Mouse (Mus musculus) lung, adult 2 months (tissue): Measurements from ENCODE around the gene Rnf169. TPM values are rescaled to one million over a fixed set of nuclear protein-coding genes. Genes with fewer than 3 reads are reported as not detected.

Experiments
- DNase-seq: peaks from one replicate; pipeline ENCODE4 v3.0.0; 2022
- H3K4me1 ChIP-seq: fragments of 200-500 bp; 2 replicates; pipeline ENCODE4 v1.6.1; 2011; ENCODE audit warnings: low read length; ENCODE audit not compliant: control insufficient read depth, insufficient read depth
- H3K4me3 ChIP-seq: fragments of 200-500 bp; replicated peaks from 2 replicates; pipeline ENCODE3; 2011; ENCODE audit warnings: low read depth, mild to moderate bottlenecking, control low read depth, low read length; ENCODE audit errors: extremely low read depth
- CTCF ChIP-seq: fragments of 200-500 bp; IDR thresholded peaks from 2 replicates; pipeline ENCODE4 v1.5.1; 2011; ENCODE audit warnings: mild to moderate bottlenecking, low read length, control low read depth; ENCODE audit not compliant: insufficient read depth
- POLR2A ChIP-seq: fragments of 200-500 bp; IDR thresholded peaks from 2 replicates; pipeline ENCODE4 v1.6.1; 2011; ENCODE audit warnings: low read depth, mild to moderate bottlenecking, control low read depth, low read length, borderline replicate concordance; ENCODE audit errors: extremely low read depth
- WGBS: fragments of 180-500 bp; shearing (Covaris S2); methylation state at CpG from one replicate; pipeline ENCODE4 v1.1.7; 2018; 5-methylcytosine and 5-hydroxymethylcytosine counted together
- polyA plus RNA-seq: library from polyadenylated mRNA; depleted of rRNA; stranded (reverse); fragments of >200 nt; gene quantifications from 2 replicates; pipeline ENCODE4 v1.2.3, GENCODE M21; 2012; rRNA removed

The Rnf169 gene
- polyA plus RNA-seq = 5.2 and 6.0 TPM in 2 replicates

DNA sequence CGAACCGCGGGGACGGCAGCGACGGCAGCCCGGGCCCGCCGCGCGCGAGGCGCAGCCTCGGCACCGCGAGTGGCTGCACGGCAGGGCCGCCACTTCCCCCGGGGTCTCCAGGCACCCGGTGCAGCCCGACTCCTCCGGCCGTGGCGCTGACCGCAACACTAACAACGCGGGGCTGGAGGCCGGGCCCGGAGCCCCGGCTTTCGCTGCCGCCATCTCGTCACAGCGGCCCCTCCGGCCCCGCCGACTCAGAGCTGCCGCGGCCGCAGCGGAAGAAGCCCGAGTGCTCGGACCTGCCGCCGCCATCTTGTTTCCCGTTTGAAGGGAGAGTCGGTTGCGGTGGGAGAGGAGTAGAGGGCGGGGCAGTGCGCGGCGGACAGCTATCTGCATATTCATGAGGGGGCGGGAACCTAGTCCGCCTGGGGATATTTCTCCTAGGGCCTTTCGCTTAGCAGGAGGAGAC lies at the start of gene Rnf169:
Rnf169 (minus strand) TSS at position 317 of the 460 bp plus-strand sequence.
- WGBS = under 1% methylated on average over 55 of the region's 55 CpGs
- Histone ChIP-seq H3K4me1 (peaks cover 19% of the 10 kb centered on the region), H3K4me3 (peak within 1 kb of the TSS; percentile 88)
- peak; percentile 87 for DNase-seq
- no peak for TF ChIP-seq CTCF
- TF ChIP-seq POLR2A = peak; percentile 81; the same call in 1 of the 2 replicates

DNA sequence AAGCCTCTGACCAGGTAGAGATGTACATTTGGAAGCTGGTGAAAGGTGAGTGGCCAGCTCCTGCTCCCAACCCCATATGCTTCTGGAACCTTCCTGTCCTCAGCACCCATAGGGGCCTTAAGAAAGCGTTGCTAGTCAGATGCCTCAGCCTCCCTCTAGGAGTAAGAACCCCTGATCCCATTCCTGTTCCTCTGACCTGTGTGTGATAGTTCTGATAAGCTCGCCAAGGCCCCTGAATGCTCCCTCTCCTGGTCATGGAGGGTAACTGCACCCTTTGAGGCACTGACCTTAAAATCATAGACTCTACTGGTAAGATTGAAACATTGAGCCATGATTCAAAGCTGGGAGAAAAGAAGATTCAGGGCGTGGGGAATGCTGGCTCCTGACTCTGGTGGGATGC lies 49.1 kb upstream of the Rnf169 start:
- DNase-seq = no peak
- H3K4me3 ChIP-seq = no peak overlapping the region
- WGBS = 37% methylated on average over 3 of the region's 3 CpGs
- no peaks in the 10 kb centered on the region for H3K4me1 ChIP-seq
- TF ChIP-seq POLR2A (no peak), CTCF (peak; percentile 51)

DNA sequence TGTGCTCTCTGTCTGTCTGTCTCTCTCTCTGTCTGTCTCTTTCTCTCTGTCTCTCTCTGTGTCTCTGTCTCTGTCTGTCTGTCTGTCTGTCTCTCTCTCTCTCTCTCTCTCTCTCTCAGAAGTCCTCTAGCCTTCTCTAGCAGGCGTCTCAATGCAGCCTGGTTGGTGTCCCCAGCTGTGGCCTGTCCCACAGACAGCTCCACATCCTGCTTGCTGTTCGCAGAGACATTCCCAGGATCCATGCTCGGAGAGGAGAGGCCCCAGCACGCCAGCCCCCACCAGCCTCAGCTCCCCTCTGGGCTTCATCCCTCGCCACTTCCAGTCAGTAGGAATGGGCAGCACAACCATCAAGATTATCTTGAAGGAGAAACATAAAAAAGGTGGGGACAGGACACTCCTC lies 47.1 kb upstream of the Rnf169 start:
- Histone ChIP-seq H3K4me1 (no peaks in the 10 kb centered on the region), H3K4me3 (no peak overlapping the region)
- no peak for DNase-seq
- no peak for TF ChIP-seq CTCF
- TF ChIP-seq POLR2A = no peak
- WGBS = 49% methylated on average over 5 of the region's 5 CpGs

- 88% methylated on average over 8 of the region's 8 CpGs for WGBS
These were observed 36.8 kb upstream of the Rnf169 start for GRCm38 (mm10) chr7:100017056-100017455.

DNA sequence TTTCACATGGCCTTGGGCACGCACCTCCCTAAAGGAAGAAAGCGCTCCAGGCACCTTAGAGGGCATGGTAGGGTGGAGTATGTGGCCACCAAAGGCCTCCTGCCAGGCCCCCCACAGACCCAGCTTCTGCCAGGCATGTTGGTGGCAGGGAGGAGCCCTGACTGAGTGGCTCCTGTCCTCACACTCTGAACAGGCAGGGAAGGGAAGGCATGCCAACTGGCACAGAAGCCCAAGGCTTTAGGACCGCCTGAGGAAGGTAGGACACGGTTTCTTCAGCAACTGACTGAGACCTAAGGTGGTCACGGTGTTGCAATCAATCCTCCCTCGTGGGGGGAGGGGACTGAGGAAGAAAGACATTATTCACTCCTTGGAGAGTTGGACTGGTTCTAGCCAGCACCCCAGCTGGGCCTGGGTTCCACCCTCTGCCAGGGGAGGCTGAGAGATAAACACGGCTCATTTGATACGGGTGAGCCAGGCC lies 33.9 kb upstream of the Rnf169 start:
- DNase-seq = peak; percentile 25
- WGBS = 50% methylated on average over 8 of the region's 8 CpGs
- Histone ChIP-seq H3K4me3 (no peak overlapping the region), H3K4me1 (no peaks in the 10 kb centered on the region)
- TF ChIP-seq POLR2A (no peak), CTCF (no peak)

More at GRCm38 (mm10) chr7:100017056-100017455, 36.8 kb upstream of the Rnf169 start:
- Histone ChIP-seq H3K4me3 (no peak overlapping the region), H3K4me1 (no peaks in the 10 kb centered on the region)
- no peak for DNase-seq
- TF ChIP-seq CTCF (no peak), POLR2A (no peak)

GRCm38 (mm10) chr7:100012515-100012914 lies 32.3 kb upstream of the Rnf169 start:
- Histone ChIP-seq H3K4me3 (no peak overlapping the region), H3K4me1 (no peaks in the 10 kb centered on the region)
- DNase-seq = no peak
- TF ChIP-seq CTCF (no peak), POLR2A (no peak)
- 37% methylated on average over 6 of the region's 6 CpGs for WGBS

- 57% methylated on average over 8 of the region's 8 CpGs for WGBS
- no peak for DNase-seq
These were observed 31.8 kb upstream of the Rnf169 start for GRCm38 (mm10) chr7:100012085-100012484.

DNA sequence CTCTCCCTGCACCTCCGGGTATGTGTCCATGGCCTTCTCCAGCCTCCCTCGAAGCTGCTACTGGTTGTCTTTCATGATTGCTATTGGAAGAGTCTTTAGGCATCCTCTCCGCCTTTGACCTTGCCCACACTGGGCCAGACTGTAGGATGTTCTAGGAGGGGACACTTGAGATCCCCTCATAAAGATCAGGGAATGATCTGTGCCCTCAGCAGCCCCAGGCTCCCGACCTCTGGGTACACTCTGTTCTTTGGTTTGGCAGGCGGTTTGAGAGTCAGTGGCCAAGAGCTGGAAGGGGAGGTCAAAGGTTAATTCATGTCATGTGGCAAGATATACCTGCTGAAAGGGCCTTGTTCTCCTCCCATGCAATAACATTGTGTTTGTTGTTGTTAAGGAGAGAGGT lies 30.5 kb upstream of the Rnf169 start:
- no peak for DNase-seq
- Histone ChIP-seq H3K4me3 (no peak overlapping the region), H3K4me1 (no peaks in the 10 kb centered on the region)
- no peak for TF ChIP-seq CTCF
- TF ChIP-seq POLR2A = no peak
- WGBS = 46% methylated on average over 5 of the region's 5 CpGs

More at GRCm38 (mm10) chr7:100012085-100012484, 31.8 kb upstream of the Rnf169 start:
- no peak for TF ChIP-seq CTCF
- TF ChIP-seq POLR2A = no peak
- Histone ChIP-seq H3K4me3 (no peak overlapping the region), H3K4me1 (no peaks in the 10 kb centered on the region)

DNA sequence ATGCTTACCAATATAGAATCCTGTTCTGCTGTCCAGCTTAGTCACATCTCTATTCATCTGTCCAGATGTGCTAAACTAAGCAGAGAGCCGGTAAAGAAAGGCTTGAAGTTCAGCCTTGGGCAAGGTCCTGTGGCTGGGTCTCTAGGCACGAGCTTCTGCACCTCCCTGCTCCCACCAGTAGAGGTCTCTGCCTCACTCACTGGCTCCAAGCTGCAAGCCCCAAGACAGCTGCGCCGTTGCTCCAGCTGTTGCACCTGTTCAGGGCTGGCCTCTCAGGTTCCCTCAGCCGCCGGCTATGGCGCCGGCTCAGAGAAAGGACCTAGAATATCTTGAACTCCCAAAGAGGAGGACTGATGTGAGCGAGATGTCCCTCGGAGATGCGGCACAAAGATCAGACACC lies 29.4 kb upstream of the Rnf169 start:
- TF ChIP-seq POLR2A (no peak), CTCF (peak; percentile 93)
- 12% methylated on average over 11 of the region's 11 CpGs for whole genome bisulfite sequencing
- Histone ChIP-seq H3K4me1 (no peaks in the 10 kb centered on the region), H3K4me3 (no peak overlapping the region)
- peak; percentile 58 for DNase-seq

DNA sequence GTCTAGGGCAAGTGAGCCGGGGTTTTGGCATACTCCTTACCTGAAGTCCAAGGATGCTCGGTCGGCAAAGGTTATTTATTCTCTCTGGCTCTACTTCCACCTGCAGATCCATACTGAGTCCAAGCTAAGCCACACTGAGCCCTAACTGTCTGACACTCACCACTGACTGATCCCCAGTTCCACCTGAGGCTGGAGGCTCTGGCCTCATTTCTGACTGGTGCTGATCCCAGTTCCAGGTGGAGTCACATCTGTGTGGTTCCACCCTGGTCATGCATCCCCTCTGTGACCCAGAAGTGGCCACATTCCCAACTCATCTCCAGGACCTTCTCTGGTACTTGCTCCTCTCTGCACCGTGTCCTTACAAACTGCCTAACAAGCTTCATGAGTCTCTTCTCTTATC lies 28.5 kb upstream of the Rnf169 start:
- Histone ChIP-seq H3K4me3 (no peak overlapping the region), H3K4me1 (no peaks in the 10 kb centered on the region)
- 86% methylated on average over 4 of the region's 4 CpGs for WGBS
- no peak for DNase-seq
- TF ChIP-seq CTCF (no peak), POLR2A (no peak)

DNA sequence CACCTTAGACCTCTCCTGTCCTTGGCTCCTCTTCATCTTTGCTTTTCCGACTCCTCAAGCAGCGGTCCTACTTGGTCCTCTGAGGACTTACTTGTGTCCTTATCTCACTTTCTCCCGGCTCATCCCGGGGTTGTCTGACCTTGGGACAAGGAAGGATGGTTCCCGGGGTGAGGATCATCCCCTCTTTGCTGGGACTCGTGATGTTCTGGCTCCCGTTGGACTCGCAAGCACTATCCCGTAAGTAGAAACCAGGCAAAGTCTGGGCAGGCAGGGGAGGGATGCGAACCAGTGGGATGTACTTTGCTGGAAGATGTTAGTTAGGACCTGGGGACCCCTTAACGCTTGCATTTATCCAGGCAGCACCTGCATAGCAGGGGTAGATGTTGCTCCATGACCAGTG lies 26.2 kb upstream of the Rnf169 start:
- no peak for TF ChIP-seq POLR2A
- TF ChIP-seq CTCF = no peak
- no peak for DNase-seq
- Histone ChIP-seq H3K4me3 (no peak overlapping the region), H3K4me1 (no peaks in the 10 kb centered on the region)
- WGBS = 4% methylated on average over 11 of the region's 11 CpGs
